Mouse (Mus musculus) macrophage (primary cell): ENCODE results near the gene Pla2g7. TPM values are rescaled to one million over a fixed set of nuclear protein-coding genes. Genes with fewer than 3 reads are reported as not detected.

Experiments used
- H3K27ac ChIP-seq: fragments of 350-480 bp; formaldehyde crosslinking; 2 replicates; pipeline ENCODE4 v1.9.0; 2021
- H3K36me3 ChIP-seq: fragments of 350-480 bp; formaldehyde crosslinking; 2 replicates; pipeline ENCODE4 v1.9.0; 2021; ENCODE audit errors: inconsistent target
- H3K4me3 ChIP-seq: fragments of 350-480 bp; formaldehyde crosslinking; 2 replicates; pipeline ENCODE4 v1.9.0; 2021; ENCODE audit errors: inconsistent target
- H3K79me2 ChIP-seq: fragments of 350-480 bp; formaldehyde crosslinking; 2 replicates; pipeline ENCODE4 v1.9.0; 2021; ENCODE audit errors: inconsistent target
- WGBS: methylation state at CpG from one replicate; pipeline ENCODE4 v1.1.7; 2026; ENCODE audit warnings: inconsistent platforms; ENCODE audit not compliant: missing documents; 5-methylcytosine and 5-hydroxymethylcytosine counted together
- polyA plus RNA-seq: library from polyadenylated mRNA; stranded (reverse); fragments of 250-400 nt; gene quantifications from 3 replicates; pipeline ENCODE4 v1.2.4, GENCODE M21; 2018; ENCODE audit warnings: inconsistent platforms

The Pla2g7 gene
- polyA plus RNA-seq, 1 experiment from 2014 or later, result 54.4 TPM

- H3K4me3 ChIP-seq, result no peak overlapping the region
- WGBS, result 50% methylated on average over 6 of the region's 6 CpGs
Observed at GRCm38 (mm10) chr17:43557541-43558090, 10.3 kb upstream of the Pla2g7 start.

GRCm38 (mm10) chr17:43558678-43559077, 9.2 kb upstream of the Pla2g7 start:
- Histone ChIP-seq H3K27ac (peak overlapping the region; percentile 94; the same call in 1 of the 2 replicates), H3K4me3 (no peak overlapping the region), H3K79me2 (no peaks in the 10 kb centered on the region), H3K36me3 (no peaks in the 10 kb centered on the region)
- 90% methylated on average over 3 of the region's 3 CpGs for WGBS

More at GRCm38 (mm10) chr17:43557541-43558090, 10.3 kb upstream of the Pla2g7 start:
- no peaks in the 10 kb centered on the region for H3K36me3 ChIP-seq
- peak overlapping the region; percentile 94 for H3K27ac ChIP-seq
- H3K79me2 ChIP-seq, result no peaks in the 10 kb centered on the region

- H3K27ac ChIP-seq, result no peak overlapping the region
- 93% methylated on average over 7 of the region's 7 CpGs for WGBS
- H3K4me3 ChIP-seq, result no peak overlapping the region
- no peaks in the 10 kb centered on the region for H3K79me2 ChIP-seq
- H3K36me3 ChIP-seq, result no peaks in the 10 kb centered on the region
Observed at GRCm38 (mm10) chr17:43563192-43563987, 4.5 kb upstream of the Pla2g7 start.

GRCm38 (mm10) chr17:43567593-43567991, 306 bp upstream of the Pla2g7 start:
- WGBS, result 67% methylated on average over 12 of the region's 12 CpGs
- H3K36me3 ChIP-seq, result no peaks in the 10 kb centered on the region
- peaks cover 13% of the 10 kb centered on the region; the same call in 1 of the 2 replicates for H3K79me2 ChIP-seq
- H3K4me3 ChIP-seq, result no peak overlapping the region
- H3K27ac ChIP-seq, result no peak overlapping the region

- Histone ChIP-seq H3K27ac (0 out of 2 replicates have a peak overlapping the region, but pooled peaks have one; percentile 40), H3K4me3 (no peak overlapping the region), H3K36me3 (no peaks in the 10 kb centered on the region), H3K79me2 (peaks cover 14% of the 10 kb centered on the region; the same call in 1 of the 2 replicates)
- WGBS, result 61% methylated on average over 4 of the region's 7 CpGs
Observed at GRCm38 (mm10) chr17:43569287-43569686, 1.4 kb downstream of the Pla2g7 start.

- no peak overlapping the region for H3K4me3 ChIP-seq
- H3K36me3 ChIP-seq, result no peaks in the 10 kb centered on the region
- H3K27ac ChIP-seq, result peak overlapping the region; percentile 79
- H3K79me2 ChIP-seq, result peaks cover 25% of the 10 kb centered on the region; the same call in 1 of the 2 replicates
- 9% methylated on average over 3 of the region's 3 CpGs for WGBS
Observed at GRCm38 (mm10) chr17:43573624-43574073, 5.8 kb downstream of the Pla2g7 start.

- 42% methylated on average over 3 of the region's 3 CpGs for WGBS
- Histone ChIP-seq H3K4me3 (no peak overlapping the region), H3K36me3 (no peaks in the 10 kb centered on the region), H3K27ac (no peak overlapping the region), H3K79me2 (peaks cover 3% of the 10 kb centered on the region; the same call in 1 of the 2 replicates)
Observed at GRCm38 (mm10) chr17:43580456-43580855, 12.6 kb downstream of the Pla2g7 start.

- Histone ChIP-seq H3K79me2 (no peaks in the 10 kb centered on the region; the same call in 1 of the 2 replicates), H3K4me3 (no peak overlapping the region), H3K36me3 (no peaks in the 10 kb centered on the region), H3K27ac (no peak overlapping the region)
- 75% methylated on average over 8 of the region's 8 CpGs for WGBS
Observed at GRCm38 (mm10) chr17:43581012-43581467, 13.1 kb downstream of the Pla2g7 start.

- Histone ChIP-seq H3K36me3 (no peaks in the 10 kb centered on the region), H3K79me2 (no peaks in the 10 kb centered on the region), H3K27ac (no peak overlapping the region), H3K4me3 (no peak overlapping the region)
- WGBS, result 94% methylated on average over 7 of the region's 7 CpGs
Observed at GRCm38 (mm10) chr17:43584771-43585170, 16.9 kb downstream of the Pla2g7 start.

- H3K79me2 ChIP-seq, result no peaks in the 10 kb centered on the region
- H3K36me3 ChIP-seq, result no peaks in the 10 kb centered on the region
- no peak overlapping the region for H3K4me3 ChIP-seq
- no peak overlapping the region for H3K27ac ChIP-seq
- 96% methylated on average over 2 of the region's 2 CpGs for WGBS
Observed at GRCm38 (mm10) chr17:43587278-43587677, 19.4 kb downstream of the Pla2g7 start.

GRCm38 (mm10) chr17:43589750-43590149, 21.9 kb downstream of the Pla2g7 start:
- Histone ChIP-seq H3K4me3 (no peak overlapping the region), H3K79me2 (no peaks in the 10 kb centered on the region), H3K36me3 (no peaks in the 10 kb centered on the region), H3K27ac (no peak overlapping the region)
- WGBS, result 84% methylated on average over 6 of the region's 6 CpGs

GRCm38 (mm10) chr17:43590531-43590930, 22.6 kb downstream of the Pla2g7 start:
- H3K79me2 ChIP-seq, result no peaks in the 10 kb centered on the region
- no peak overlapping the region for H3K4me3 ChIP-seq
- H3K27ac ChIP-seq, result no peak overlapping the region
- WGBS, result 93% methylated on average over 5 of the region's 5 CpGs
- H3K36me3 ChIP-seq, result no peaks in the 10 kb centered on the region

GRCm38 (mm10) chr17:43592296-43593291, 24.7 kb downstream of the Pla2g7 start:
- WGBS, result 97% methylated on average over 21 of the region's 21 CpGs
- Histone ChIP-seq H3K36me3 (no peaks in the 10 kb centered on the region), H3K79me2 (no peaks in the 10 kb centered on the region), H3K4me3 (no peak overlapping the region), H3K27ac (no peak overlapping the region)

GRCm38 (mm10) chr17:43597742-43598141, 29.8 kb downstream of the Pla2g7 start:
- Histone ChIP-seq H3K4me3 (no peak overlapping the region), H3K36me3 (no peaks in the 10 kb centered on the region), H3K27ac (no peak overlapping the region), H3K79me2 (no peaks in the 10 kb centered on the region)
- WGBS, result 93% methylated on average over 2 of the region's 2 CpGs
